Mouse (Mus musculus): ENCODE results near the gene Clybl.

Clybl gene

DNA sequence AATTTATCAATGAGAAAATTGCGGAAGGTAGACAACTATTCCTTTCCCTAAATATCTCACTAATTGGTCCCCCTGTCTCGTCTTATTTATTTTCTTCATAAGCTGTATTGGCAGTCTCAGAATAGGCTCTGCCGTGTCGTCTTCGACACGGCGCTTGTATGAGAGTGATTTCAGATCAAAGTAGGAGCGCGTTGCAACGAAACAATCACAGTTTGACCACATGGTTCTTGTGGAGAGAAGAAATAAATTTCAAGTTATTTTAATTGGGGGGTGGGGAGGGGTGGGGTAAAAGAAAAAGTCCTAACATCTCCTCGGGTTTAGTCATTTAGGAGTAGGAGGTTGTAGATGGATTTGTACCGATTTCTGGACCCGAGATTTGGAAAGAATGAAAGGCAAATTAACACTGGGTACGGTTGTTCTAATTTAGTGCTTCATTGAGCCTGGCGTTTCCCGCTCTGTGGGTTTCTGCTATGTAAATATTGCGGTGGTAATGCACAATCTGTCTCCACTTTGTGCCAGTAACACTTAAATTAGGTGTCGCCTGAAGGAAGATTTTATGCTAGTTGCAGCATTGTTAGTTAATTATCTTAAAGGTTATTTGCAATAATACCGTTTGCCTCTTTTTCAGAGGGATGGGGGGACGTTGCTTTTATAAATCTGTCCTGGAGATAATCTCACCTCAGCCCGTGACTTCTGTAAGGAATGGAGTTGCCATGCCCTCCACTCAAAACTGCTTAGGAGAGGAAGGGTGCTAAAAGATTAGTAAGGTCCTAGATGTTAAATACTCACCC, 203.1 kb downstream of the Clybl start:
- Histone ChIP-seq H3K27me3 (ENCODE audit: control insufficient read depth, insufficient read depth, low read length, poor library complexity, severe bottlenecking) (no peaks in the 10 kb centered on the region), H3K36me3 (ENCODE audit: control insufficient read depth, insufficient read depth, low read length, poor library complexity, severe bottlenecking) (no peaks in the 10 kb centered on the region)
- no peak for DNase-seq (ENCODE audit: low read depth, low spot score)

DNA sequence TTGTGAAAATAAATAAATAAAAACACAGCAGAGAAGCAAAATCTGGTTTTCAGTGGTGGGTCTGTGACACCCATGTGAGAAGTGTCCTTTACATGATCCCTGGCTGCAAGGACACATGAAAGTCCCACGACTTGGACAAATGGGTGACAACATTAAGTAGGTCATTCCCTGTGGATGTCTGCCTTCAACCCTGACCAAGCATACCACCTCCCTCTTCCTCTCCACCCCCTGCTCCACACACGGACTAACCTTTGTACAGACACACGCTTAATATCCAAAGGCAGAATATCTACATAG, 203.7 kb downstream of the Clybl start:
- no peaks in the 10 kb centered on the region for H3K36me3 ChIP-seq (ENCODE audit: control insufficient read depth, insufficient read depth, low read length, poor library complexity, severe bottlenecking)
- H3K27me3 ChIP-seq (ENCODE audit: control insufficient read depth, insufficient read depth, low read length, poor library complexity, severe bottlenecking): no peaks in the 10 kb centered on the region
- DNase-seq (ENCODE audit: low read depth, low spot score): no peak

DNA sequence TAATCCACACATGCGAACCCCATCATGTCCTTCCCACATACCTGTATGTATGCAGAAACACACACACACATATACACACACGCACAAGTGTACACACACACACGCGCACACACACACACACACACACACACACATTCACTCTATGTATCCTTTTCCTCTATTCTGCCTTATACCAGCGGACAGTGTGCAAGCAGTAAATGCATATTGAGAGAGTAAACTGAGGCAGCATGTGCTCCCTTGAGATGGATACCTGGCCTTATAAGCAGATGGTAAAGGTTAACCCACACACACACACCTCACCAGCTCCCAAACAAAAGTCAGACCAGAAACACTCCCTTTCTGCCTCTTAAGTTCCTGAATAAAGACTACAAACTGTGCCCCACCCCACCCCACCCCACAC, 204.3 kb downstream of the Clybl start:
- DNase-seq (ENCODE audit: low read depth, low spot score): no peak
- no peaks in the 10 kb centered on the region for H3K36me3 ChIP-seq (ENCODE audit: control insufficient read depth, insufficient read depth, low read length, poor library complexity, severe bottlenecking)

DNA sequence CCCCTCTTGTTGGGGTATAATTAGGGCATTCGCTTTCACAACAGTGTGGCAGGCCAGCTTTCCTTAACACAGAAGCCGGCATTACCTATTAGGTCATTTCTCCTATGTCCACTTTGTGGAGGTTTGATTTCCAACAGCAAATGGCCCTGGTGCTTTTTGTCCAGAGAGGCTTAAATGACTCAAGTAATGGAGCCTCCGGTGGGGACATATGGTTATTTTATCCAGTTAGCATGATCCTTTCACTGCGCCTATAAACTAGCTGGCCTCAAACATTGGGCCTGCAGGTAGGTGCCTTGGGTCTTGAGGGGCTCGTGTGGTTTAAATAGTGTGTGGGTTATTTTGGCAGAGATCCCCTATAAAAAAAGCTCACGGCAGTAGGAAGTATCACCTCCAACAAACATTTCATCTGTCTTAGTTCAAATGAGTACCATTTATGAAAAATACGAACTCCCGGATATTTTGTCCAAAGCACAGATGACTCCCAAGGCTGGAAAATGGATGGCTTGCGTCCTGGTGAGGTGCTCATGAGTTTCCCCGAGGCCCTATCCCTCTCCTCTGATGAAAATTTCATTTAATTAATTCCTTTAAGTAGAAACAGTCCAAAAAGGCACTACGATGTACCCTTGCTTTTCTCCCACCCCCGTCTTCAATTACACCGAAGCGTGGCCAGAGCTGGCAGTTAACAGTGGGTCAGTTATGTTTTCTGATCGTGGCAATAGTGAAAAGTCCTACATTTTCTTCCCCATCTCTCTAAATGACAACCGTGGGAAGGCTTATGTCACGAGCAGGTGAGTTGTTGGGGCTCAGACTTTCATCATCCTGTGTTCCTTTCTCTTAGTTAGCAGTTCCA, 205.0 kb downstream of the Clybl start:
- no peaks in the 10 kb centered on the region for H3K27me3 ChIP-seq (ENCODE audit: control insufficient read depth, insufficient read depth, low read length, poor library complexity, severe bottlenecking)
- no peak for DNase-seq (ENCODE audit: low read depth, low spot score)
- no peaks in the 10 kb centered on the region for H3K36me3 ChIP-seq (ENCODE audit: control insufficient read depth, insufficient read depth, low read length, poor library complexity, severe bottlenecking)

More for the DNA sequence above, 204.3 kb downstream of the Clybl start:
- H3K27me3 ChIP-seq (ENCODE audit: control insufficient read depth, insufficient read depth, low read length, poor library complexity, severe bottlenecking): no peaks in the 10 kb centered on the region

DNA sequence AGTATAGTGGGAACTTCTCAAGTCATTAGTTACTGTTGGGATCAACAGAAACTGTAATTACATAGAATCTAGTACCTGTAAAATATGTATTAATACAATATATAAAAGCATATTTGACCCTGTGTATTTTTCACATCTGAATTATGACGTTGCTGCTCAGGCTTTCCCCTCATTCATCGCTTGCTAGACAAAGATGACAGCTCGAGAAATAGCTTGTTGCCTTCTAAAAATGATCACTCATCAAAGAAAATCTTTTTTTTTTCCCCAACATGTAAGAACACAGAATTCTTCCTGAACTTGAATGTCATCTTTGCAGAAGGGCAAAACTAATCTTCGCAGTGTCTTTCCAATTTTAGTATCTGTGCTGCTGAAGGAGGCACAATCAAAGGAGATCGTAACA, 206.3 kb downstream of the Clybl start:
- no peaks in the 10 kb centered on the region for H3K27me3 ChIP-seq (ENCODE audit: control insufficient read depth, insufficient read depth, low read length, poor library complexity, severe bottlenecking)
- DNase-seq (ENCODE audit: low read depth, low spot score): no peak
- no peaks in the 10 kb centered on the region for H3K36me3 ChIP-seq (ENCODE audit: control insufficient read depth, insufficient read depth, low read length, poor library complexity, severe bottlenecking)

DNA sequence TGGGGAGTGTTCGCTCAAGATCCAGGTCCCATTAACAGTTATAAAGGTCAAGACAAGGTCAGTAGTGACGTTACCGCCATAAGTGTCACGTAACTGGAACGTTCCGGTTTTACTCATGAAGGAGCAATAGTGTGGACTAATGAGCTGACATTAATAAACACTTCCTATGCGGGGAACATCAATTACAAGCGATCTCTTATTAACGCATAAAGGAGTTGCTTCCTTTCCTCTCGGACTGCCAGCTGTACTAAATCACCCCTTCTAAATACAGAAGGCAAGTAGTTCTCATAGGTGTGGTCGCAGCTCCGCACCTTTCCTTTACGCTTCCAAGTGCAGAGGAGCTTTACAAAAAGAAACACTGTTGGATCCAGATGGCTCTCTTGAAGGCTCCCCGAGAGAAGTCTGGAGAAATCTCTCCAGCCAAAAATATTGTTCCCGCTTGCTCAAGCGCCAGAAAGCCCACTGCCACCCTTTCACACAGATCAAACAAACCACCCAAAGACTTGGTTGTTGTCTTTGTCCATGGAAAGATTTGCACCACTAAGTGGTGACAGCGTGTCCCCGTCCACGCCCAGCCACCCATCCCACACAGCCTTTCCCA, 207.0 kb downstream of the Clybl start:
- no peaks in the 10 kb centered on the region for H3K36me3 ChIP-seq (ENCODE audit: control insufficient read depth, insufficient read depth, low read length, poor library complexity, severe bottlenecking)
- H3K27me3 ChIP-seq (ENCODE audit: control insufficient read depth, insufficient read depth, low read length, poor library complexity, severe bottlenecking): no peaks in the 10 kb centered on the region
- no peak for DNase-seq (ENCODE audit: low read depth, low spot score)

DNA sequence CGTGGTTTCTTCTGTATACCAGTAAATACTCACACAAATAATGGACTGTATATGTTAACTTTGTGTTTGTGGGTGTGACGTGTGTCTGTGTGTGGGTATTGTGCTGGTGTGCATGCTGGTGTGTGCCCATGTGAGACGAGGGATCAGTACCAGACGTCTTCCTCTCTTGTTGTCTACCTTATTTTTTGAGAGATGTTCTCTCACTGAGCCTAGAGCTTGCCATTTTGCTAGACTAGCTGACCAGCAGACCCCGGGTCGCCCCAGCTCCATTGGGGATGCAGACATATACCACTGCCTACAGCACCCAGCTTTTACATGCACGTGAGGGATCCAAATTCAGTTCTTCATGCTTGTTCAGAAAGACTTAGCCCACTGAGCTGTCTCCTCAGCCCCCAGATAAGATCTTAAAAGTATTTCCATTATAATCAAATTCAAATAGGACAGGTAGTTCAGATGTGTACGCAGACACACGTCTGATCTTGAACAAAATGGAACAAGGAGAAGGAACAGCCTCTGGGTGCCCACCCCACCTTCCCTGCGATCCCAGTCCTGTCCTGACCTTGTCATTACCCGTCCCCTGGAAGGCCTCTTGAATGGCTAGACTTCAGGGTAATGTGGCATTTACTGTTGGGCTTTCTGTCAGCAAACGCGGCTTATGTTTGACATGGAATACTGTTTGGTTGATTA, 208.3 kb downstream of the Clybl start:
- DNase-seq (ENCODE audit: low read depth, low spot score): no peak
- Histone ChIP-seq H3K36me3 (ENCODE audit: control insufficient read depth, insufficient read depth, low read length, poor library complexity, severe bottlenecking) (no peaks in the 10 kb centered on the region), H3K27me3 (ENCODE audit: control insufficient read depth, insufficient read depth, low read length, poor library complexity, severe bottlenecking) (no peaks in the 10 kb centered on the region)

DNA sequence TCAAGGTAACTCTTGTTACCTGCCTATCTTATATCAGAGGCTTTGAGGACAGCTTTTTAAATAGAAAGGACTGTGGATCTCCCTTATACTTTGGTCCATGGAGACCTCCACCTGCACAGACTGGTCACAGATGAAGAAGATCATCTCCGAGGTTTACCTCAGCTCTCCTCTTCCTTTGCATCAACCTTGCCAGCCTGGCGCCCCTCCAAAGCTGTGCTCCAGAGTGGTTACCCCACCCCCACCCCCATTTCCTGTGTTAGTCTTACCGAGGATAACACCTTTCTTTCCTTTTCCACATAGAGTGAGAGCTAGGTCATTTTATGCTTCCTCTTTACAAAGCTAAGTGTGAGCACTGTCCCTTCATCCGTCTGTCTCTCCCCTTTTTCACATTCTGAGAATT, 209.4 kb downstream of the Clybl start:
- Histone ChIP-seq H3K36me3 (ENCODE audit: control insufficient read depth, insufficient read depth, low read length, poor library complexity, severe bottlenecking) (no peaks in the 10 kb centered on the region), H3K27me3 (ENCODE audit: control insufficient read depth, insufficient read depth, low read length, poor library complexity, severe bottlenecking) (no peaks in the 10 kb centered on the region)
- no peak for DNase-seq (ENCODE audit: low read depth, low spot score)

DNA sequence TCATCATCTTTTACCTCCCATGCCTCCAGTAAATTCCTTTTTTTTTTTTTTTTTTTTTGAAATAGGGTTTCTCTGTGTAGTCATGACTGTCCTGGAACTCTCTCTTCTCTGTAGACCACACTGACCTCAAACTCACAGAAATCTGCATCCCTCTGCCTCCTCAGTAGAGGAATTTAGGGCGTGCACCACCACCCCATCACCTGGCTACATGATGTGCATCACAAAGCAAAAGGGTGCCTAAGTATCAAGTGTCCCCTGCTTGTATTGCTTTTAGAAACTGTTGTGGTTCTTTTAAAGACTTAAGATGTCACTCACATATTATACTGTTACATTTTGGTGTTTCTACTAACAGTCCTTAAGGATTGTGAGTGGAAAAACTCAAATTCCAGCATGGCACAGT, 211.6 kb downstream of the Clybl start:
- DNase-seq (ENCODE audit: low read depth, low spot score): no peak
- H3K27me3 ChIP-seq (ENCODE audit: control insufficient read depth, insufficient read depth, low read length, poor library complexity, severe bottlenecking): no peaks in the 10 kb centered on the region; the same call in 1 of the 2 replicates
- H3K36me3 ChIP-seq (ENCODE audit: control insufficient read depth, insufficient read depth, low read length, poor library complexity, severe bottlenecking): no peaks in the 10 kb centered on the region

DNA sequence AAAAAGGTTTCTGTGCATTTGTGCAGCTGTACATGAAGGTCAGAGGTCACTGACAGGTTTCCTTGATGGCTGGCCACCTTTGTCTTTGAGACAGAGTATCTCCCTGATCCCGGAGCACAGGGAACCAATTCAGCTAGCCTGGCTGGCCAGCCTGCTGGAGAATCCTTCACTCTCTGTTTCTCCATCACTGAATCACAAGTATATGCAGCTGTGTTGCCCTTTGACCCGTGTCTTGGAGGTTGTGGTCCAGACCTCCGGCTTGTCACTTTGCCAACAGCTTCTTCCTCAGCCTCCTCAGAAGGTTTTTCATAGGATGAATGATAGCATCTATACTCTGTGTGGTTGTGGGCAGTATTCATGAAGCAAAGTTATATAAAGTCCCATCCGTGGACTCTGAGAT, 217.2 kb downstream of the Clybl start:
- no peaks in the 10 kb centered on the region for H3K36me3 ChIP-seq (ENCODE audit: control insufficient read depth, insufficient read depth, low read length, poor library complexity, severe bottlenecking)
- DNase-seq (ENCODE audit: low read depth, low spot score): no peak

DNA sequence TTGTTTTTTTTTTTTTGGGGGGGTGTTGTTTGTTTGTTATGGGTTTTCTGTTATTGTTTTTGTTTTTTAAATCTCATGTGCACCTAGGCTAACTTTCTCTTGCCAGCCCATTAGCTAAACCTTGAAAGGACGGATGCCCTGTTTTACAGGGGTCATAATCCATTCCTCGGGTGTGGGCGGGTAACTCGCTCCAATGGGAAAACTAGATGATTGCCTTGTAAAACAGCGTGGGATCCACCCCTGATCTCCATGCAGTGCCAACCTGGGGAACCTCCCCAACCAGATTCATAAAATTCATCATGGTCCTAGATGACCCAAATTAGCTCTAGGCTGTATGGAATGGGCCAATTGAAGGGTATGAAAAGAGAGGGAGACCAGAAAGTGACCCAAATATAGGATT, 218.4 kb downstream of the Clybl start:
- no peaks in the 10 kb centered on the region for H3K36me3 ChIP-seq (ENCODE audit: control insufficient read depth, insufficient read depth, low read length, poor library complexity, severe bottlenecking)
- no peak for DNase-seq (ENCODE audit: low read depth, low spot score)
- no peaks in the 10 kb centered on the region; the same call in 1 of the 2 replicates for H3K27me3 ChIP-seq (ENCODE audit: control insufficient read depth, insufficient read depth, low read length, poor library complexity, severe bottlenecking)

More for the DNA sequence above, 217.2 kb downstream of the Clybl start:
- H3K27me3 ChIP-seq (ENCODE audit: control insufficient read depth, insufficient read depth, low read length, poor library complexity, severe bottlenecking): no peaks in the 10 kb centered on the region; the same call in 1 of the 2 replicates

DNA sequence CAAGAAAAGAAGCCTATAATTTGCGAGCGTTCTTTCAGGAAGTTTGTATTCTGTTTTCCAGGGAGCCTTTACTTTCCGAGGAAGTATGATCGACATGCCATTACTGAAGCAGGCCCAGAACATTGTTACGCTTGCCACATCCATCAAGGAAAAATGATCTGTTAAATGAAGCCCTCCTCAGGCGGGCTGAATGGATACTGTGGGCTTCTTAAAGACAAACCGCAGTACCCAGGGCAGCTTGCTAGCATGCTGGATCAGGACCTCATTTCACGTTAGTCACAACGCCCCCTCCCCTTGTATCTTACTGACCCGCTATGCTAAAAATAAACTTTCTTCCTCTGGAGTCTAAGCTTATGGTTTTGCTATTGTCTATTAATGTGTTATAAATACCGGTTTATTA, 220.4 kb downstream of the Clybl start:
- H3K36me3 ChIP-seq (ENCODE audit: control insufficient read depth, insufficient read depth, low read length, poor library complexity, severe bottlenecking): no peaks in the 10 kb centered on the region
- no peaks in the 10 kb centered on the region; the same call in 1 of the 2 replicates for H3K27me3 ChIP-seq (ENCODE audit: control insufficient read depth, insufficient read depth, low read length, poor library complexity, severe bottlenecking)
- DNase-seq (ENCODE audit: low read depth, low spot score): no peak

DNA sequence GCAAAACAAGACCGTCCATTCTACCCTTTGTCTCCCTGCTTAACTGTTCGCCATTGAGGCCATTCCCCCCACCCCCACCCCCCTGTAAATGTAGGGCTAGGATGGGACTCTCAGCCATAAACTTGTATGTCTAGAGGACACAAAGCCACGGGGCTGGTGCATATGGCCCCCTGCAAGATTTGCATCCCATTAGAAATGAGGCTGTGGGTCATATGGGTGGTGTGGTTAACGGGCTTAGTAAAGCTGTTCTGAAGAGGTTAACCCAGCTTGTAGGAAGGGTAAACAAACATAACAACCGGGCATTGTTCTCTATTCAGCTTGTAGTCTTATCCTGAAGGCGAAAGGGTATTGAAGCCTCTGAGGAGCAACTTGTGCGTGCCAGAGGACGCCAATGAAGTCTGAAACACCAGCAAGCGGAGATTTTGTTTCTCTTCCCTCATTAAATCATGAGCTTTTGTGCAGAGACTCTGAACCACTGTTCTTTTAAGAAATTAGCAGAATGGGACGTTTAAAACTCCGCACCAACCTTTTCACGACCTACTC, 221.3 kb downstream of the Clybl start:
- no peaks in the 10 kb centered on the region for H3K27me3 ChIP-seq (ENCODE audit: control insufficient read depth, insufficient read depth, low read length, poor library complexity, severe bottlenecking)
- no peaks in the 10 kb centered on the region for H3K36me3 ChIP-seq (ENCODE audit: control insufficient read depth, insufficient read depth, low read length, poor library complexity, severe bottlenecking)
- no peak for DNase-seq (ENCODE audit: low read depth, low spot score)

DNA sequence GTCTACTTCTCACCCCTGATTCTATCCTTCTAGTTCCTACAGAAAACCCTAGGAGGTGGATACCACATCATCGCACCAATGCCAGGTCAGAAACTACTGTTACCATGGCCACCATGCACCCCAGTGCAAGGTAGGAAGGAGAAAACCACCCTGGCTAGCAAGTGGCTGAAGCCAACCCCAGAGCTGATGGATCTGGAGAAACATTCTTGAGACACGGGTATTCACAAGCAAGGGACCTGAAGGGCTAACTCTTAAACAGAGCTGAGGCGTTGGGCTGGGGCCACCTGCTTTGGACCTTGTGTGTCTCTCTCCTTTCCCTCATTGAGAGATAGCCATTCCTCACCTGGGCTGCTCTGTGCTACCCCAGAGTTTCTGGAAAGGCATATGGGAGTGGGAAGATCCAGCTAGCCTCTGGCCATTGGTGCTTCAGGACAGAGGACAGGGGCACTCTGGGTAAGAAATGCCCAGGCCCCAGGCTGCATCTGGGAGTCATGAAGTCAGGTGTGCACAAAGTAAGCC, 222.0 kb downstream of the Clybl start:
- Histone ChIP-seq H3K36me3 (ENCODE audit: control insufficient read depth, insufficient read depth, low read length, poor library complexity, severe bottlenecking) (no peaks in the 10 kb centered on the region), H3K27me3 (ENCODE audit: control insufficient read depth, insufficient read depth, low read length, poor library complexity, severe bottlenecking) (no peaks in the 10 kb centered on the region)
- no peak for DNase-seq (ENCODE audit: low read depth, low spot score)
